Mouse (Mus musculus) right cerebral cortex, adult 2 months (tissue): Measurements from ENCODE around the gene Olig2.

Source experiments
- DNase-seq, 2 experiments: peaks; one replicate each; pipeline ENCODE4 v3.0.0; 2021 to 2022; ENCODE audit warnings: low spot score in 2 of 2

Gene Olig2

DNA sequence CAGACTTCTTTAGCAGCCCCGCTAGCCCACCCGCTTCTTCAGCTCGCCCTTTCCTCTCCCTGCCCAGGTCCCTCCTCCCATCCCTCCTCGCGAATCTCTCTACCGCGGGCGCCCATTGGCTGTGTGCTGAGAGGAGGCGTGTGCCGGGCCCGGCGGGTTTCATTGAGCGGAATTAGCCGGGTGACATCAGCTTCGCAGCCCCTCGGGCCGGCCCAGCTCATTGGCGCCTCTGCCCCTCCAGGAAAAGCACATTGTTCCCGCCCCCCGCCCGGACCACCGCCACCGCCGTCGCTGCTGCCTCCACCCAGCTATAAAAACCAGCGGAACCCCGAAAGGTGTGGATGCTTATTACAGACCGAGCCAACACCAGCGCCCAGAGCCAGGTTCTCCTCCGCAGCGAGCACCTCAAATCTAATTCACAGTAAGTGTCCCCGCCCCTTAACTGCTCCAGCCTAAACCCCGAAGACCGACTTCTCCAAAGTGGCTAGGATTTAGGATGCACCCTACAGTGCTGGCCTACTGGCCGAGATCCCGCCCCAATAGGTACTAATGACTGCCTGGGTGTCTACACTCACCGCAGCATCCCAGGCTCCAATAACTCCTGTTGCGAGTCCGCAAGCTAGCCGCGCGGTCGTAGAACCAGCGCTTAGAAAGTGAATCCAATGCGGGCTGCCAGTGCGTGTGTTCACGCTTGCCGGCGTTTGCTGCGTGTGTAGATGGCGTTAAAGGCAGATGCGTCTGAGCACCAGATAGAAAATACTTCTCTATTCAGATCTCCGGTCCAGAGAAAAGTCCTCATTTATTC lies at the start of gene Olig2:
TSS of gene Olig2 (plus strand) at position 225 of the 805 bp plus-strand sequence.
- DNase-seq, result peak in 1 of 2 experiments; percentile 44

DNA sequence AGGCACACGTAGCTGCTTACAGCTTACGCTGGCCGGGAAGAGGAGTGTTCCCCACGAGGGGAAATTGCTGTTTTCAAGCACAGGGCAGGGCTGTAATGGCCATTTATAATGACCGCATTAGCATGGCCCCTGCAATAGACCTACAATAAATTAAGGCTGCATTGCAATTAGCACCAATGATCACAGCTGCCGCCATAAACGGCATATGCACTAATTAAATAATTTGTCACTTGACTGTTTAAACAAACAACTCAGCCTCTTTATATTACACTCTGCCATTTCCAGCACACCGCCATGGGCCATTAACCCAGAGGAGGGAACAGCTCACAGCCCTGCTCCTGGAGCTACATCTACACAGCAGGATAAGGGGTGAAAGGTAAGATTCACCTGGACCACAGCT lies 49.4 kb upstream of the Olig2 start:
- DNase-seq, result no peak

DNA sequence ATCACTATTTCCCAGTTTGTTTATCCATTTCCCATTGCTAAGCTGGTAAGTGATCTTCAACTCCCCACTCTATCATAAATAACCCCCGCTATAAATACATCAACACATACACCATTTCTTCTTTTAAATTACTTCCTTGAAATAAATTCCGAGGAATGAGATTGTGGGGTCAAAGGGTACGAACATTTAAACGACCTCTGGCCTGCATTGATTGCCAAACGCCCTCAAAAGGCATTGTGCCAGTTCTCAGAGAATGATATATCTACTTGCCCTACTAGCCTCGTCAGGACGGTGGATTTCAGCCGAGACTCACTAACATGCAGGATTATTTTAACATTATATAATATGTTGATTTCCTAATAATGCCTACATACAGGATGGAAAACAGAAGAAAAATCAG lies 38.2 kb upstream of the Olig2 start:
- no peak for DNase-seq

DNA sequence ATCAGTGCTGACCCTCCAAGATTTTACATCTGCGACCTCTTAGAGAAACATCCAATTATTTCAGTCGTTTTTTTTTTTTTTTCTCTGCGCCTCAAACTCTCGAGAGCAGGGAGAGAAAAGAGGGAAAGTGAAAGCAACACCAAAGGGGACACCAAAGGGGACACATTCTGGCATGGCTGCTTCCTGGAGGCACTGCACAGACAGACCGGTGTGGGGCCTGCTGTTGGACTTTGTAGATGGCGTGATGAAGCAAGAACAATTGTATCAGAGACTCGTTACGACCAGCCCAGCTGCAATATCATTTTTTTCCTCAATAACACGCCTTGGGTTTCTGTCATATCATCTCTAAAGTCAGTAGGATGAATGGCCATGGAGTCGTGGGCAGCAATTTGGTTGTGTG lies 37.6 kb upstream of the Olig2 start:
- no peak for DNase-seq

DNA sequence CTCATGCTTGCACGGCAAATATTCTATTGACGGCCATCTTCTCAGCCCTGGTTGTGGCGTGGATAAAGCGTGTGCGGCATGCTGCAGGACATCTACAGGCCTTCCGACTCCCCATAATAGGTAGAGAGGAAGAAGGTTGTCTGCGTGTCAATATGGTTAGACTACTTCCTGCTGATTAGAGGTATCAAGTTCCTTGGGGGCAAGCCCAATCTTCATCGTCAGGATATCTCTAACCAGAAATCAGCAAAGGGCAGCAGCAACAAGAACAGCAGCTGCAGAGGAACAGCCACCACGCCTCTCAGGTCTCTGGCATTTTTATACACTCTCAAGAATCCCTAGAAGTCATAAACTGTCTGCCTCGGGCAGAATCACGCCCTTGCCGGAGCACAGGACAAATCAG lies 37.0 kb upstream of the Olig2 start:
- no peak for DNase-seq

DNA sequence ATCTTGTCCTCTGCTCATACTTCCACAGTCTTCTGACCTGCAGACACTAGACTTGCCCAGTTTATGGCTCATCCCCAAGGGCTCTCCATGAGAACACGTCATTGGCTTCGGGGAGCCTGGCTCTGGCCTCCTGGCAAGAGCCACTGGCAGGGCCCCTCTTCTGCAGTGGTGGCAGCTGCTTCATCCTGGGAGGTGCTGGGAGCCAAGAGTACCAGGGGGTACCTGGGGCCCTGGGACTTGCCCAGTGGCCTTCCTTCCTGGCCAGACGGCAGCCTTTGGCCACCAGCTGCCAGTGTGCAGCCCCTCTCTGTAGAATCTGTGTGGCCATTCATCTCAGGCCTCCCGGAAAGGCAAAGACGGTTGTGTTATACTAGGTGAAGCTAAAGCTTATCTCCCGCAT lies 34.0 kb upstream of the Olig2 start:
- DNase-seq, result no peak

DNA sequence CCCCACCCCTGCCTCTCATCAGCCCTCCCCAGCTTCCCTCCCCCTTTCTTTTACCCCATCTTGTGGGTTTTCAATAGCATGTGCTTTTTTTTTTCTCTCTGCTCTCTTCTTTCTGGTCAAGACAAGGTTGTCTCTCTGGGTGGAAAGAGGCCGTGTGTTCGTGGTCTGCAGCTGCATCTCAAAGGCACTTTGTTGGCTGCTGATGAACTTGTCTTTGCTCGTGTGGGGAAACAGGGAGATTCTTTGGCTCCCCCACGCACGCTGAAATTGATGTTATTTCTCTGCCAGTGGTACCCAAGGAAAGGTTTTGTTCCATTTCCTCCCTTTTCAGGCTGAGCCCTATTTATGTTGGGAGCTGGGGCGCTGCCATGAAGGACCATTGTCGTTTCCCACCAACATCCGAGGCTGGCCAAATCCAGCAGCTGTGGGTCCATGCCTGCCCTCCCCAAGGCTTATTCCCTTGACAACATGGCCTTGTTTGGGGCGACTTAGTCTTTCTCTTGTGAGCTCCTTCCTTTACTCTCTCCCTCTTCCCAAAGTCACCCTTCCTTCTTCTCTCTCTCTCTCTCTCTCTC lies 33.5 kb upstream of the Olig2 start:
- DNase-seq, result peak; percentile 17 to 27

DNA sequence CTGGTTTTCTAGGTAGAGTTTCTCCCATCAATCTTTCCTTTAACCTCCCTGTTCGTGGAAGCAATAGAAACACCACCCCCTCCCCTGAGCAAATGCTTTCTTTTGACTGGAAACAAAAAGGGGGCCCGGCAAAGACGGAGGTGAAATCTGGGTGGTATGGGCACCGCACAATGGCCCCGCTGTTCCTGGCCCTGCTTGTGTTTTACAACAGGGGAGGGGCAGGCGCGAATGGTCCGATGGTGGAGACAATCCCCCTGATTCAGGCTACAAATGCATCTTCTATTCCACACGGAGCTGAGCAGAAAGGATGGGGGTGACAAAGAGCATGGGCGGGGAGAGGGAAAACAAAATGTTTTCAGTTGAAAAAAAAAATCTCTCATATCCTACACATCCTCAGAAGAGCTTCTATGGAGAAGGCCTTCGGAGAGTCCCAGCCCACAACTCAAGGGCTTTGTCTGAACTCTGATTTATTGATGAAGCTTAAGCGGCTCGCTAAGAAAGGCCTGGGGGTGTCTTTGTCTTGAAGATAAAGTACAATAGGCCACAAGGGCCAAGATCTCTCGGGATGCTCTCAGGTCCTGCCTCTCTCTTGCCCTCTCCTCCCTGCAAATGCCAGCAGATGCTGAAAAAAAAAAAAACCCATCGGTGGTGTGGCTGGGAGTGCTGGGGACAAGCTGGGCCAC lies 32.4 kb upstream of the Olig2 start:
- DNase-seq, result no peak

DNA sequence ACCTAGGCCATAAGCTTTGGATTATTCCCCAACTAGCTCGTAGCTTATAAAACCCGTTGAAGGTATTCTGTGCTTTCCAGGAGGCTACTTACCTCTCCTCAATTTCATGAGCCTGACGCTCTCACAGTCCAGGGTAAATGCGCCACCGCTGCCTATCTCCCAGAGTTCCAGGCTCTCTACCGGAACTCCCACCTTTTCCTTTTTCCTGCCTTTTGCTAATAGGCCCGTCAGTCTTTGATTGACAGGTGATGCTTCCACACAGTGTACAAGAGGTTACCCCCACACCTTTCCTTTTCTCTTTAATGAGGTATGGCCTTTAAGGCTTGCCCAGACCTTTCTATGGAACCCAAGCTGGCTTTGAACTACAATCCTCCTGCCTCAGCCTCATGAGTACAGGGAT lies 25.4 kb upstream of the Olig2 start:
- DNase-seq, result no peak

DNA sequence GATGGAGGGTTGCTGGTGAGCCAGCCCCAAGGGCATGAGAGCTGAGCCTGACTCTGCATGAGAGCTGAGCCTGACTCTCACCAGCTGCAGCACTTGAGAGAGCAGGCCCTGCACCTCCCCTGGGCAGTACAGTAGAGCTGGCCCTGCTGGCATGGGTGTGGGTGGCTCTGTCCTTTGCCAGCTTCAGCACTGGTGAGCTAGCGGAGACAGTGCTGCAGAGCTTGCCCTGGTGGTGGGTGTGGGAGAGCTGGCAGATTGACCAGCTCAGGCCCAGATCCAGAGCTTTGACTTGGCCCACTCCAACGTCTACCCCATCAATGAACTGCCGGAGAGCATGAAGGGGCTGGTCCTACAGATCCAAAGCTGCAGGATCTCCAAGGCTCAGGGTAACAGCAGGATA lies 22.3 kb upstream of the Olig2 start:
- no peak for DNase-seq

DNA sequence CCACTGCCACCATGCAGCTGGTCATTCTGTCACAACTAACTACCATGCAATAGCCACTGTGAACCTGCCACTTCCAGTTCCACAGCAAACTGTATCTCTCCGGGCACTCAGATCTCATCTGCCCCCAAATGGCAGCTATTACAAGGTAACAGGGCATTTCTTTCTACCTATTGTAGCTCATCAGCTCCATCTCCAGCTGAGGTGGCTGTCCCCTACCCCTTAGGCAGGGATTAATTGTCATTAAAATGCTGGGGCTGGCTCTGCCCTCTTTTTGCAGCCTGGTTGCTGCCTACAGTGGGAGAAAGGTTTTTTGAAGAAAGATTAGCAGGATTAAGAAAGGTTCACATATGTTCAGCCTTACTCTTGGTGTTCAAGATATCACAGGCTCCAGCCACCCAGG lies 18.9 kb upstream of the Olig2 start:
- no peak for DNase-seq

DNA sequence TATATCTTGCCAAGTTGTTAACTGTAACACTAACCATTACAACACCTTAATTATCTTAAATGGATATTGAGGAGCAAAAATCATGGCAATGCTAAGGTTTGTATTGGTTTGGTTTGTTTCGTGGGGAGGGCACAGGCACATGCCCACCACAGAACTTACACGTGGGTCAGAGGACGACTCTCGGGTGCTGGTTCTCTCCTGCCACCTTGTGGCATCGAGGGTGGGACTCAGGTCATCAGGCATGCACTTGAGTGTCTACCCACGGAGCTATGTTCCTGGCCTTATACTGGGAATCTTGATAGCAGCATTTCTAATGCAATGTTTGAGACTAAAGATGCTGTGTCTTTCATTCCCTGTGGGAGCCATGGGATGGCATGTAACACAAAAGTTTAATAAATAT lies 8.2 kb upstream of the Olig2 start:
- no peak for DNase-seq

DNA sequence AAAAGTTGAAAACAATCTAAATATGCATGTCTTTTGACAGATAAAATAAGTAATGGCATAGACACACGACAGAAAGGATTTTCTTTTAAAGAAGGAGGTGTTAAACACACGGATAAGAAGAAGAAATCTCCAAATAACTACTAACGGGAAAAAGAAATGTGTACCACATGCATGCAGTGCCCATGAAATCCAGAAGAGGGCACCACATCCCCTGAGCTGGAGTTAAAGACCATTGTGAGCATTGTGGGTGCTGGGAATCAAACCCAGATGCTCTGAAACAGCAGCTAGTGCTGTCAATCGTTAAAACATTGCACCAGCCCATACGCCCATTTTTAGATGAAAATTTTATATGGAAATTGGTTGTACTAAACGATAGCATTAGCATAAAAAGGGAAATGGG lies 7.3 kb upstream of the Olig2 start:
- no peak for DNase-seq

DNA sequence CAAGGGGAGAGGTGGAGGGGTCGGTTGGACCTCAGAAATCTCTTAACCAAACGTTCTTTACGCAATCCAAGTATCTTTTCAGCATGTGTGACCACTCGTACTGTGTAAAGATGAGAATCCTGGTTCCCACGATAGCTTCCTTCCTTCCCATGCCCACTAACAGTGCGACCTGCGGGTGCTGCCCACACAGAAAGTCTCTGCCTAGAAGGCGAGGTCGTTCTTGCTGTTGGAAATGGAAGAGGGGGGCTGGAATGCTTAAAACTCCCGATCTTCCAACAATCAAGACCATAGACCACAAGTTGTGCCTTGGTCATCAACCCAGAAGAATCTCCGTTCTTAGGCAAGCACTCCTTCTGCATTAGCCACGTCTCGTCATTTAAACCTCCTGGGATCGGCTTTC lies 6.0 kb upstream of the Olig2 start:
- DNase-seq, result no peak

DNA sequence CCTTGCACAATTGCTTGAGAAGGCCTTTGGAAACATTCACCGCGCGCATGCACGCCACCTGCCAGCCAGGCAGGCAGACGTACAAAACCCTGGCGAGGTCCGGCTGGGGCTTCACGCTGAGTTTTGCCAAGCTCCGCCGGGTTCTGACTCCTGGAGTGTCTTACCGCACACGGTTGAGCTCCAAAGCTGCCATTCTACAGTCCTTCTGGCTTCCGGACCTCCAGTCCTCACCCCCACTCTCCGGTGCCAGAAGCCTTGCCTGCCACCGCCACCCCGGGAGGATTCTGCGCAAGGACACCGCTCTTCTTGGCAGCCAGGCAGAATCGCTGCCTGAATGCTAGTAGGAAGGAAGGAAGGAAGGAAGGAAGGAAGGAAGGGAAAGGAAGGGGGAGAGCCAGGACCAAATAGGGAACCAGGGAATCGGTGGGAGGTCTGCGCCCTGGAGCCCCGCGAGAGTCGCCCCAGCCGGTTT lies 3.0 kb upstream of the Olig2 start:
- DNase-seq, result peak in 1 of 2 experiments; percentile 16

DNA sequence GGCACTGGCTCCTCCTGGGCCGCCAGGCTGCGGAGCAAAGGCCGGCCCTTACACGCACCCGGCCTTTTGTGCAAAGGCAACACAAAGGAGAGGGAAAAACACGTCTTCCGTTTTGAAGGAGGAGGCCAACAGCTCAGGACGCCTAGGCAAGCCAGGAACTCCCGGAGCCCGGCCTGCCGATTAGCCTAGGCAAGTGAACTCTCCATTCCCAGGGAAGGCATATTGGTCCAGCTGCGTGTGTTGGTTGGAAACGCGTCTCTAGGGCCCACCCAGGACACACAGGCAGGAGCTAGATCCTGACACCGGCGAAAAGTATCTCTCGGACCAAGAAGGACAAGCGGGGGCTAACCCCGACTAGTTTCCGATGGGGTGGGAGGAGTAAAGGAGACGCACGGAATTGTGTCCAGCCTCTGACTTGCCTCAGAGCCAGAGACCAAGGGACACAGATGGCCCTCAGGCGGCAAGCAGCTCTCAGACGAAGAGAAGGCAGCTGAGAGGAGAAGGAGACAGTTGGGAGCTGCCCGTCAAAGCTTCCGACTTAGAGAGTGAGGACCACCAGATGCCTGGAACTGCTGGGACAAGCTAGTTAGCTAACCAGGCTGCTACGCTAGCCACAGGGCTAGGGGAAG lies 2.5 kb upstream of the Olig2 start:
- peak in 1 of 2 experiments; percentile 37 for DNase-seq

DNA sequence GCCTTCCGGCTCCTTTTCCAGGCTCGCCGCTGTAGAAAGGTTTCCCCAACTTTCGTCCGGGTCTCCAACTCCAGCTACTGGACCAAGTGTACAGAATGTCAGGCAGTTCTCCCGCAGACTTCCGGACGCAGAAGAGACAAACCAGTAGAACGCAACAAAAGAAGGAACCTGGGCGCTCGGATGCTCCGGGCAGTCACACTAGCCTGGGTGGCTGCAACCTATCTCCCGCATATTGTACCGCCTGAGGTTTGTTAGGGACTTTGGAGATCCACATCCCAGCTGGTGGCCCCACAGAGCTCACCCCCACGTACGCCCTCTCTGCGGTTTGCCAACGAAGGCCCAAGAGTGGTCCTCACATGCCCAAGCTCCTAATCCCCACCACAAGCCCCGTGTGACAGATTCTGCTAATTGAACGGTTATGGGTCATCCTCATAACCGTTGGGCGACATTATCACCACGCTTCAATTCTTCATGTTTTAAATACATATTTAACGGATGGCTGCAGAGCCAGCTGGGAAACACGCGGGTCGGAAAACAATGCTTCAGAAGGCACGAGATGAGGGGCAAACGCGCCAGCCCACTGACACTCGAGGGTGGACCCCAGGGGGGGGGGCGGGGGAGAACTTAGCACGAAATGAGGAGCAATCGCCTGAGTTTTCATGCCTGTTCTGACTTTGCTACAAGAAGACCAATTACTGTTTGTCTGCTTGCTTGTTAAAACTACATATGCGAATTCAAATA lies 1.8 kb upstream of the Olig2 start:
- no peak for DNase-seq

DNA sequence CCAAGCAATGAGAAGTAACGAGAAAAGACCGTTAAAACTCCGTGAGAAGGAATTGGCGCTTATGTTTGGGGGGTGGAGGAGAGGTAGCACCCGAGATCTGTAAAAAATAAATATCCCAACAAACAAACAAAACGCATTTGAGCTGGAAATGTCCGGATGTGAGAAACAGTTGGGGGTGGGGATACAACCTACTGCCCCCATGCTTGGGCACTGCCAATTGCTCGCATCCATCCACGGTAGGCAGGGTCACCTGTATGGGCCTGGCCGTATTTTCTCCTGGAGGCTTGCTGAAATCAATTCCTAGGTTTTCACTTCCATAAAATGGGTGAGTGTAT lies 1.2 kb upstream of the Olig2 start:
- no peak for DNase-seq

DNA sequence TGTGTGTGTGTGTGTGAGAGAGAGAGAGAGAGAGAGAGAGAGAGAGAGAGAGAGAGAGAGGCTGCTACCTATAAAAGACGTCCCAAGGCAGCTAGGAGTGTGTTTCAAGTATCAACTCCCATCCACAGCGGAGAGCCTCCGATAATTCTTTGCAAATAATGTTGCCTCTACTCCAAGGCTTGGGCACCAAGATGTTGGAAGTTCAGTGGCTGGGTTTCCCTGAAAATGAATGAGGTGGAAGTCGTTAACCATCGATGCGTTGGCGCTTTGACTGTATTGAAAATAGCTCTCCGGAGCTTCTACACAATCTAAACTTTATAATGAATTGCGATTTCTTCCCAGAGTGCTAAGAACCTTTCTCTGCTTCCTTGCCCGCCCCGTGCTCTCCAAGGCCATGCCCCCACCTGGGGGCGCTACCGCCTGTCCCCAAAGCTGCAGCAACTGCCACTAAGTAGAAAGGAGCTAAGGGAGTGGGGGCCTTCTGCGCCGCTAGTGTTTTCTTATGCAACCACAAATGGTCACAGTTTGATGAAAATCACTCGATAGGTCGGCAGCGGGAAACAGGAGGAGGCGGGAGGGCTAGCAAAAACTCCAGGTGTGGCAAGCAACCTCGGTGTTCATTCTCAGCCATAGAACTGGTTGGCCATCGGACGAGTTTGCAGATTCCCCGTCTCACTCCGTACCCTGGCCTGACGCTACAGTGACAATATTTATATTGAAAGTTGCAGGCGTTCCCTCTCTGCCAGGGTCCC lies 600 bp upstream of the Olig2 start:
- DNase-seq, result peak in 1 of 2 experiments; percentile 36

DNA sequence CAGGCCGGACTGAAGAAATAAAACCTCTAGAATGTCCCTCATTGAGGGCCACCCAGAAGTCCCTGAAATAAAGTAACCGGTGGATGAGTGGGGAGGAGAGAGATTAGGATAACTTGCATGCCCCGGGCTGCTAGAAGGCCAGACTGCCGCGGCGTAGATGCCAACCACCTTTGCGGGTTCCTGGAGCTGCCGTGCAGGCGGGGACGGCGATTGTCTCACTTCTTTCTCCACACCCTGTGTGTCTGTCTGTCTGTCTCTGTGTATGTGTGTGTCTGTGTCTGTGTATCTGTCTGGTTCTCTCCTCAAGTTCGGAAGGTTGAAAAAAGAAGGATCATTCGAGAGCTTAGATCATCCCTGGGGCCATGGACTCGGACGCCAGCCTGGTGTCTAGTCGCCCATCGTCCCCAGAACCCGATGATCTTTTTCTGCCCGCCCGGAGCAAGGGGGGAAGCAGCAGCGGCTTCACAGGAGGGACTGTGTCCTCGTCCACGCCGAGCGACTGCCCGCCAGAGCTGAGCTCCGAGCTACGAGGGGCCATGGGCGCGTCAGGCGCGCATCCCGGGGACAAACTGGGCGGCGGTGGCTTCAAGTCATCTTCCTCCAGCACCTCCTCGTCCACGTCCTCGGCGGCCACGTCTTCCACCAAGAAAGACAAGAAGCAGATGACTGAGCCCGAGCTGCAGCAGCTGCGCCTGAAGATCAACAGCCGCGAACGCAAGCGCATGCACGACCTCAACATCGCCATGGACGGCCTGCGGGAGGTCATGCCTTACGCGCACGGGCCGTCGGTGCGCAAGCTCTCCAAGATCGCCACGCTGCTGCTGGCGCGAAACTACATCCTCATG lies 1.0 kb downstream of the Olig2 start:
- peak in 1 of 2 experiments; percentile 20 for DNase-seq
